Mouse (Mus musculus) adrenal gland, postnatal 25 days (tissue): ENCODE data around the gene Nfib. TPM values are rescaled to one million over a fixed set of nuclear protein-coding genes. Genes with fewer than 3 reads are reported as not detected.
"Not testable (repeated sequence)": the region's sequence is repeated elsewhere in the genome, so short reads cannot be mapped to it uniquely, and the experiment has no call there.

Experiments
- DNase-seq: peaks from one replicate; pipeline ENCODE4 v3.0.0; 2021; ENCODE audit warnings: mixed read lengths
- total RNA-seq: library from RNA; stranded (reverse); gene quantifications from 2 replicates; pipeline ENCODE4 v1.2.3, GENCODE M21; 2021

The Nfib gene
- total RNA-seq, 1 experiment from 2014 or later, result 134 TPM

DNA sequence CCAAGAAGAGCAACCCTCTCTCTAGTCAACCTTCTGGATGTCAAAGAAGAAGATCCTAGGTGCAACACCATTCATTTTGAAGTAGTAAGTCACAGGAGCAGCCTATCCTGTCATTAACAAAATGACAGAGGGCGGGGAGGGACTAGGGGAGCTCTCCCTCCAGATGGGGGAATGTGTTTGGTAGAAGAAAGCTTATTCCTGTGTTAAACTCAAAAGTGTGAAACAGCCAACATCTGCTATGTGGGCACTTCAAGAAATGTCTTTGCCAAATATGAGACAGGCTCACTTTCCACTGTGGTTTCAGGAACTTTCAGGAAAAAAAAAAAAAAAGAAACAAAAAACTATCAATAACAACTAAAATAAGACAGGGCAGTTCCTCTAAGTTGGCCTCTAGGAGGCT lies 411.5 kb downstream of the Nfib start:
- no peak for DNase-seq

DNA sequence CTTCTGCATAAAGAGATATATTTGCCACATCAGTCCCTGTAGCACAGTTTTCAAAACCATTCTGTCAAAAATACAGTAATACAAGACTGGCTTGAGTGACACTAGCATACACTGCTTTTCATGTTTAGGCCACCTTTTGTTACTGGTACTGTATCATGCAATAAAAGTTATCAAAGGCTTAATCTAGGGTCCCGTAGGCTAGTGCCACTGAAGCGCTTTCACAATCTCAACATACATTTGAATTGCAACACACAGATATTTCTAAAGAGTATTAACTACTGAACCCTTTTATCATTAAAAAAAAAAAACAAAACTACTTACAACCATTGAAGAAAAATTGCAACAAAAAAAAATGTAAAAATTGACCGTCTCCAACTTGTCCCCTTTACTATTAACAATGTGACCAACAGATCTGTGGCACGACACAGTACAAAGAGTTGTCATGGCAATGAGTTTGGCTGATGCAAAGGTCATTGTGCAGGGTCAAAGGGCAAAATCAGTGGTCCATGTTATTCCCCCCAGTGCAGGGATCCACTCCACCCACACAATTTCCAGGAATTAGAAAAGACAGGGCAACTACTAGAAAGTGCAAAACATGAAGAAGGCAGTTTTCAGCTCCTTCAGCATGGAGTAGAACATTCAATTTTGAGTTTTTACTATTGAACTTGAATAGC lies 414.2 kb downstream of the Nfib start:
- no peak for DNase-seq

GRCm38 (mm10) chr4:82290623-82291022 lies 414.9 kb downstream of the Nfib start:
- DNase-seq, result no peak

- DNase-seq, result no peak
Observed at GRCm38 (mm10) chr4:82289596-82289995, 416.0 kb downstream of the Nfib start.

GRCm38 (mm10) chr4:82288138-82288537 lies 417.4 kb downstream of the Nfib start:
- DNase-seq, result no peak

DNA sequence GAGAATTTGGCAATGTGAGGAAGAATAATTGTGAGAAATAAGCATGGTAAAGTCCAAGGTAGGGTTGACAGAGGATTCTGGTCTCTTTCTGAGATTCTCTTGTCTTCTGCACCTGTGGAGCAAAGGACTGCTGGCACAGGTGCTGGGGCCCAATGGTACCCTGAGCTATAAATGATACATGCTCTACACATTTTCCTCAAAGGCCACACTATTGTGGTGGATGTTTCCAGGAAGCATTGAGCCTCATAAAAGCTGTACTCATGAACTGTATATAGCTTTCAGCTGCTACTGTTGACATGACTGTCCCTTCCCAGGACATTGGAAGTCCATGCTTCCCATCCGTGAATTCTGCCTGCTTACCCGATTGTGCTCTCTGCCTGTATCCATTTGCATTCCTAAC lies 418.1 kb downstream of the Nfib start:
- no peak for DNase-seq

DNA sequence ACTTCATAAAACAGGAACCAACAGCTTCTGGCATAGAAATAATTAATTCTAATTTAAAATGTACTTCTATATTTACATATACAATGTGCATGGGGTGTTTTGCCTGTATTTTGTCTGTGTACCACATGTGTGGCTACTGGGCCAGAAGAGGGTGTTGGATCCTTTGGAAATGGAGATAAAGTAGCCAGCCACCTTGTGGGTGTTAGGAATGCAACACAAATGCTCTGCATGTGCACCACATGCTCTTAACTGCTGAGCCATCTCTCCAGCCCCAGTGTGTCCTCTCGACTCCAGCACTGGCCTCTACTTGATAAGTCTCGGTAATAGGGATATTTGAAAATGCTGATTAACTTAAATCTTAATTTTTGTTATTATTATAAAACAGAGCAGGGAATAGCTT lies 418.6 kb downstream of the Nfib start:
- DNase-seq, result no peak

- no peak for DNase-seq
Observed at GRCm38 (mm10) chr4:82283536-82283935, 422.0 kb downstream of the Nfib start.

GRCm38 (mm10) chr4:82275996-82276395 lies 429.6 kb downstream of the Nfib start:
- DNase-seq, result no peak

GRCm38 (mm10) chr4:82273049-82273754 lies 432.3 kb downstream of the Nfib start:
- DNase-seq, result no peak

- no peak for DNase-seq
Observed at GRCm38 (mm10) chr4:82272099-82272498, 433.5 kb downstream of the Nfib start.

DNA sequence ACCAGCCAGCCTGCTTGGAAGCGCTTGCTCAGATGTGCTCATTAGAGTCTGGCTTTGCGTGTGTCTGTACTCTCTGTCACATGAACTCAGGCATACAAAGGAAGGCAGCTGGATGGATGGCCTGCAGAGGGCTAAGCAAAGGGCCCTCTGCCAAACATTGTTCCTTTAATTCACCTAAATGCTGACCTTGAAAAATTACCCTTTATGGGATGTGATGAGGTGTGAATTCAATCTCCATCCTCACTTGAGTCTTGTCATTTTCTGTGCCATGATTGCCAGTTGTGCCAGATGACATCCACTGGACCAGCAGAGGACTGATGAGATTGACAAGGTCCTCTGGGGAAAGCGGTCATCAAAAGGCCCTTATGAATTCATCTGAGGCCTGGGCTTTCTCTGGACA lies 434.0 kb downstream of the Nfib start:
- DNase-seq, result no peak

GRCm38 (mm10) chr4:82267832-82268778 lies 437.4 kb downstream of the Nfib start:
- no peak for DNase-seq

GRCm38 (mm10) chr4:82266066-82266619 lies 439.4 kb downstream of the Nfib start:
- no peak for DNase-seq

DNA sequence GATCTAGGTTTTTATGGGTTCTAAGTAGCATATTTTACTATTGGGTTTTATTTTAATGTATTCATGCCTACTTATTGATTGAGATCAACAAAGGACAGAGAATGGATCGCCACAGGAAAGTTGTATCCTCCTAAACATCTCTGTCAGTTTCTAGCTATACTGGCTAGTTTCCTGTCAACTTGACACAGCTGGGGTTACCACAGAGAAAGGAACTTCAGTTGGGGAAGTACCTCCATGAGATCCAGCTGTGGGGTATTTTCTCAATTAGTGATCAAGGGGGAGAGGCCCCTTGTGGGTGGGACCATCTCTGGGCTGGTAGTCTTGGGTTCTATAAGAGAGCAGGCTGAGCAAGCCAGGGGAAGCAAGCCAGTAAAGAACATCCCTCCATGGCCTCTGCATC lies 447.0 kb downstream of the Nfib start:
- DNase-seq, result not testable (repeated sequence)

DNA sequence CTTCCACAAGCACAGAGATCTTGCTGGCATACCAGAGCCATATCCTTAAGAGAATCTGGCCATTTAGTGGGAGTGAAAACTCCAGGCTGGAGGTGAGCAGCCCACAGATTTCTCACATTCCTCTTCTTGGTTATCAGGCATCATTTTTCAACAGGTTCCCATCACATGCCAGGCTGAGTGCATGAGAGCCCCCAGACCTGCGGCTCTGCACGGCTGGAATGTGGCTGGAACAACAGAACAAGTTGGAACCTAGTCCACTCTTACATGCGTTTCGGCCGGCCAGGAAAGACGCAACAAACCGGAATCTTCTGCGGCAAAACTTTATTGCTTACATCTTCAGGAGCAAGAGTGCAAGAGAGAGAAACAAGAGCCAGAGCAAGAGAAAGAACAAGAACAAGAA lies 453.5 kb downstream of the Nfib start:
- DNase-seq, result no peak

DNA sequence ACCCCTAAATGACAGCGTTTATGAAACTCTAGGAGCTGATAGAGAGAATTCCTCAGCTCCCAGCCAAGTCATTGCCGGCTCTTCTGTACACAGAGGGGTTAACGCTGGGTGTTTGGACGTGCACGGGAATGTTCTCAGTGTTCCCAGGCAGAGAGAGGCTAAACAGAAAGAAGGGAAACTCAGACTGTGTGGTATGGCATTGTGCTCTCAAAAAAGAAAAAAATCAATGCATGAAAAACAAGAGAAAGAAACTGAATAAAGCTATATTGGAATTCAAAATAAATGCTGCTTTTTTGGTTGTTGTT lies 455.2 kb downstream of the Nfib start:
- DNase-seq, result no peak

DNA sequence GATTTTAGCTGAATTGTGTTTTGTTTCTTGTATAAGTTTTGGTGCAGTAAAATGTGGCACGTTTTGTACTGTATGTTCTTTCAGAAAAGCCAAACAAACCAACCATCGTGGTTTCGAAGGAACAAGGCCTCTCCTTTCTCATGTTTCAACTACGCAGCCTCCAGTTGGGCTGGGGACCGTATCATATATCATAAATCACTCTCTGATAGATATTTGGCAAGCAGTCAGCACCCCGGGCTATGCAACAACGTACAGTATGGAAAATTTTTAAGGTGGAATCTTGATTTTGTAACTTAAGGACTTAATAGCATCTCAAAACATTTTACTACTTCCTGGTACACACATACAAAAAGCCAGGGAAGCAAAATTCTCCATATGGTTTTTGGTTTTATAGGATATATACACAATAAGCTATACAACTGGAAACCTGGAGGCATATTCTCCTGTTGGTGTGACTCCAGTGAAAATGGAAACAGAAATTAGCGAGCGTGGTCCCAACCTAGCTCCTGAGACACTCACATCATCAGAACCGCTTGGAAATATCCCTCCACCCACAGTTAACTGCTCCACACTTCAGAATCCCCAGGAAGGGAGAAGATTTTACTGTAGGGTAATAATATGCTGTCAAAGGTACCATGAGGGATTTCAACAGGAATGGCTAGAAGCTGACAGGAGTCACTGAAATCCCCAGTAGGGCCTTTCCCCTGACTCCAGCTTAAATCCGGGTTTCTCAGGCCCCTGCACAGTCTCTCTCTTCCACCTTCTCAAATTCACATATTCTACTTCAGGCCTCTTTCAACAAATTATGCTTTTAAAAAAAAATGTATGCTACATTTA lies 455.8 kb downstream of the Nfib start:
- DNase-seq, result no peak

DNA sequence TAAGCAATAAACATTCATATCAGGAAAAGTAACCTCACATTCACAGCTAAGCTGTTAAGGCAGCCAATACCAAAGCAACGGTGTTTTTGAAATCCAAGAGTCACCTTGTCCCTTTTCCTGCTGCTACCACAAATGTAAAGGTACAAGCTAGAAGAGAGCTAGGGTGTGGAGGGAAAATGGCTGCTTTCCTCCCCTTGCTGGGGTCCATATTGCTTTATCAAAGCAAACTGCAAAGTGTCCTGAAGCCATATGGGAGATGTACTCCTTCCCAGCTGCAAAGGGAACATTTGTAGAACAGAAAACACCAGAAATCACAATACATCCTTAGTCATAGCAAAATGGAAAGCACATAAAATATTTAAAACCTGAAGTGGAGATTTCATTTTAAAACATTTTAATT lies 456.6 kb downstream of the Nfib start:
- no peak for DNase-seq

DNA sequence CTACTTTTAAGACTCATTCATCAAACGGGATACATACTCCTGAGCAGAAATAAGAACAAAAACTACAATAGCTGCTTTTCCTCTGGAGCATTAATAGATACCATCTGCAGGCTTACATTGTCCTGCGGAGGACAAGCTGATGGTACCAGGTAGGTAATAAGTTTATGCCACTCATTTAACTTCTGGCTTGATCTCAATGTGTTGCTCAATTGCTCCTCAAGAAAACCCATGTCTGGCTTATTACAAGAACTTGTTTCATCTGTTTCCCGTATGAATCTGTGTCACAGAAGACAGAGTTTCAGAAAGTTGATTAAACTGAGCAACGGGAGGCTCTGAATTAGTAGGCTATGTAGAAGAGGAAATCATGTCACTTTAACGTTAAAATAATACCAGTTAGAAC lies 457.5 kb downstream of the Nfib start:
- DNase-seq, result no peak

GRCm38 (mm10) chr4:82246290-82246689 lies 459.3 kb downstream of the Nfib start:
- DNase-seq, result no peak
